Mouse (Mus musculus): Measurements from ENCODE around the gene Ephb1.

Ephb1 gene

DNA sequence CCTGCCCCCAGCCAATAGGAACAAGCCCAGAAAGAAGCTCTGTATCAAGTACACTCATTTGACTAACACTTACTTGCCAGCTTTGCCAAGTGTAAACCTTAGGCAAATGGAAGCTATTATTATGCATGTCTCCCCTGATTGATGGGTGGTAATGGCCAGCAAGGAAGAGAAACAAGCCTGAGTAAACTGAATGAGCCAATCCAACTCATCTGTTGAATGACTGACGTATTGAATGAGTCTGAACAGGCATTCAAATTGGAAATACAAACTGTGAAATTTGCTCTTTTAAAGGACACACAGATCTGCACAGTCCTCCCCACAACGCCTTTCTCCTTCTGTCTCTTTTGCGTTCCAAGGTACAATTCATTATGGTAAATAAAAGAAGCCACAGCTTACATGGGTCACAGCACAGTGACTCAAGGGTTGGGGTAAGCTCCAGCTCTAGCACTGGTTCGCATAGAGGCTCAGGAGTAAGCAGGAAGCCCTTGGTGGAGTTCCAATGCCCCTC lies 119.0 kb downstream of the Ephb1 start:
- no peak for DNase-seq

GRCm38 (mm10) chr9:102231248-102231647 lies 123.2 kb downstream of the Ephb1 start:
- DNase-seq, result no peak

GRCm38 (mm10) chr9:102216746-102217566 lies 137.5 kb downstream of the Ephb1 start:
- DNase-seq, result peak in 1 of 2 experiments; percentile 7

- DNase-seq, result no peak
Measured at GRCm38 (mm10) chr9:102212036-102212383, 142.5 kb downstream of the Ephb1 start.

DNA sequence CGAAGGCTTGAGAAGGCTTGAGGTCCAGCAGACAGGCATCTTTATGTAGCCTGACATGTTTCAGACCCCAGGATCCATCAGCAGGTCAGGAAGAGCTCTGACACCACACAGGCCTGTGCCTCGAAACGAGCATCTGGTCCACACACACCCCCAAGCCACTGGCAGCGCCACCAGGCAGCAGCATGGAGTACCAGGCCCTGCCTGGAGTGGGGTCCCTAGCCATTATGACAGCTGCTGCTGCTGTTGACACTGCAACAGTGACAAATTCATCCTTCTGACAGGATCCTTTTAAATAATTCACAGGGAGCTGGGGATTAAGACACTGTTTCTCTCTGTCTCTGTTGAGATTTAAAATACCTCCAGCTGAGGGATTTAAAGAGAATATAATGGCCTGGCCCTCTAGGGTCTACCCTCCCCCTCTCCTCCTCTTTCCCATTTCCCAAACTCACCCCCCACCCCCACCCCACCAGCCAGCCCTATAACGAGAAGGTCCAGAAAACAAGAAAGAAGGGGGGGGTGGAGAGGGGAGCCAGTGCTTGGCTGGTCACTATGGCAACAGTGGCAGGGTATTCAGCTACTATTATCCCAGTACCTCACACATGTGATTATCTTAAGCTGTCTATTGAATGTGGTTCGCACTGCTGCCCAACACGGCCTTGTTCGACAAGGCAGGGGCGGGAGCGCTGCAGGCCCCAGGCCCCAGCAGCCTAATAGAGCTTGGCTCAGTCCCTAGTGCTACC lies 143.0 kb downstream of the Ephb1 start:
- DNase-seq, result no peak

DNA sequence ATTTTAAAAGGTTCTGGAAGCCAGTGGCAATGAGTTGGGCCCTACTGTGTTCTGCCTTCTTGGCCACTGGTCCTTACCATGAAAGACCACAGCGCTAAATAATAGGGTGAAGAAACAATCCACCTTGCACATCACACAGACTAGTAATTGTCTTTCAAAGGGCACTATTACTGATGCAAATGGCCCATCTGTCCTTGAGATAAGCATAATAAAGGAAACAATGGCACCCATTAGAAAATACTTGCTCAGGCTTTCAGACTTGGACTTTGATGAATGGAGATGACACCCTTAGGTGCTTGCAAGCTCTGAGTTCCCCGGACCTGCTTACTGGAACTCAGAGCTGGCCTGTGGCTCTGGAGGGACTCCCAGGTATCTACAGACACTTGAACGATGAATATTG lies 149.0 kb downstream of the Ephb1 start:
- no peak for DNase-seq

- DNase-seq, result no peak
Measured at GRCm38 (mm10) chr9:102201867-102202266, 152.6 kb downstream of the Ephb1 start.

DNA sequence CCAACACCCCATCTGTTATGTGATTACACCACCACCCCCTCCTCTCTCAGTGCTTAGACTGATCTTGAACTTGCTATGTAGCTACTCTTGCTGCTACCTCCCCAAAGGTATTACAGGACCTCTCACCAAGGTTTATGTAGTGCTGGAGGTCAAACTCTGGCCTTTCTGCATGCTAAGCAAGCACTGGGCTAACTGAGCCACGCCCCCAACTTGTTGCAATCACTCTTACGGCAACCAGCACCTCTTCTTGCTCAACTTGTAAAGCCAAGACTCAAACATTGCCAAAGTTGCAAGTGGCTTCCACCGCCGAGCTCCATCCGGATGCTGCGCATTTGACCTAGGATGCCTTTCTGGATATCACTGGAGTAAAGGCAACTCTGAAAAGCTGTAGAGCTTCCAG lies 157.6 kb downstream of the Ephb1 start:
- no peak for DNase-seq

- peak in 1 of 2 experiments; percentile 50 for DNase-seq
Measured at GRCm38 (mm10) chr9:102194063-102194462, 160.4 kb downstream of the Ephb1 start.

GRCm38 (mm10) chr9:102192724-102193685 lies 161.5 kb downstream of the Ephb1 start:
- no peak for DNase-seq

GRCm38 (mm10) chr9:102190058-102190457 lies 164.4 kb downstream of the Ephb1 start:
- no peak for DNase-seq

- DNase-seq, result peak in 1 of 2 experiments; percentile 49
Measured at GRCm38 (mm10) chr9:102189406-102189805, 165.1 kb downstream of the Ephb1 start.

GRCm38 (mm10) chr9:102183663-102184274 lies 170.7 kb downstream of the Ephb1 start:
- no peak for DNase-seq

- DNase-seq, result no peak
Measured at GRCm38 (mm10) chr9:102181810-102182490, 172.5 kb downstream of the Ephb1 start.

- no peak for DNase-seq
Measured at GRCm38 (mm10) chr9:102181276-102181675, 173.2 kb downstream of the Ephb1 start.

- no peak for DNase-seq
Measured at GRCm38 (mm10) chr9:102180486-102180885, 174.0 kb downstream of the Ephb1 start.

GRCm38 (mm10) chr9:102180070-102180469 lies 174.4 kb downstream of the Ephb1 start:
- DNase-seq, result no peak

GRCm38 (mm10) chr9:102169706-102170105 lies 184.8 kb downstream of the Ephb1 start:
- no peak for DNase-seq

DNA sequence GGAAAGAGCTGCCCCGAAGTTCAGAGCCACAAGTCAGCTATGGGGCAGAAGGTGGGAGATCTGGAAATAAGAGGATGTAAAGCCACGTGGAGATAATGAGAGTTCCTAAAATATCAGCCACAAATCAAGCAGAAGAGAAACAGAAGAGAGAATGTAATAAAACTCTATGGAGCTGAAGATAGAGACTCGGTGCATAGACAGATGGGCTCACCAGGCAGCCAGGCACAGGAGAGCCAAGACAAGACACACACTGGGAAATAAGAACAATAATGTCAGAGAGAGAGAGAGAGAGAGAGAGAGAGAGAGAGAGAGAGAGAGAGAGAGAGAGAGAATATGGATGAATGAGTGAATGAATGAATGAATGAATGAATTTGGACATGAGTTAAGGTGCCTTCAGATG lies 198.6 kb downstream of the Ephb1 start:
- DNase-seq, result no peak

- DNase-seq, result no peak
Measured at GRCm38 (mm10) chr9:102139181-102139580, 215.3 kb downstream of the Ephb1 start.

DNA sequence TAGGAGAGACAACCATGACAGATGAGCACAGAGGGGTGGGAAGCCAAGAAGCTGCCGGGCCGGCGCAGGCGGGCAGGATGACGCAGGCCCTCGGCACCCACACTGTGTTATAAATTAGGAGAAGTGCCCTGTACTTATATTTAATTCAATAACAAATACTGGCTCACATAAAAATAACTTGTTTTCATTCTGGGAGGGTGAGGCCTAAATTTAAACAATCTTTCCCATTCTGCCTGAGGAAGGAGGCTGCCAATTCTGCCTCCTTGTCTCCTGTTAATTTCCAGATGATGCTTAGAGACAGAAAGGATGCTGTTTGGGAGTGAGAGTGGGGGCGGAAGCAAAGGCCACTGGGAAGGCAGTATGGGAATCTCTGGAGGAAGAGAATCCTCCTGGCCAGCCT lies 215.8 kb downstream of the Ephb1 start:
- DNase-seq, result no peak

- DNase-seq, result no peak
Measured at GRCm38 (mm10) chr9:102138187-102138586, 216.3 kb downstream of the Ephb1 start.

Measured in kidney, postnatal 36 days (tissue).